Mouse (Mus musculus) thymus, adult 2 months (tissue): ENCODE data around the gene Tmem238l. TPM values are rescaled to one million over a fixed set of nuclear protein-coding genes. Genes with fewer than 3 reads are reported as not detected.

Experiments
- DNase-seq: peaks from one replicate; pipeline ENCODE4 v3.0.0; 2021
- H3K27ac ChIP-seq: fragments of 200-500 bp; 2 replicates; pipeline ENCODE4 v1.5.1; 2012; ENCODE audit warnings: low read length, control low read depth; ENCODE audit not compliant: control insufficient read depth, insufficient read depth
- H3K27me3 ChIP-seq: fragments of 200-500 bp; 2 replicates; pipeline ENCODE4 v1.6.1; 2012; ENCODE audit warnings: mild to moderate bottlenecking, low read length, moderate library complexity, mixed read lengths; ENCODE audit not compliant: control insufficient read depth, insufficient read depth
- H3K36me3 ChIP-seq: fragments of 200-500 bp; 2 replicates; pipeline ENCODE4 v1.6.1; 2012; ENCODE audit warnings: mild to moderate bottlenecking, low read length, moderate library complexity; ENCODE audit not compliant: control insufficient read depth, insufficient read depth
- H3K4me1 ChIP-seq: fragments of 200-500 bp; replicated peaks from 2 replicates; pipeline ENCODE4 v1.6.1; 2012; ENCODE audit warnings: low read length; ENCODE audit not compliant: control insufficient read depth, insufficient read depth
- H3K4me3 ChIP-seq: fragments of 200-500 bp; 2 replicates; pipeline ENCODE4 v1.5.1; 2012; ENCODE audit warnings: mild to moderate bottlenecking, low read length, control low read depth, moderate library complexity; ENCODE audit not compliant: control insufficient read depth, insufficient read depth
- CTCF ChIP-seq: fragments of 200-500 bp; IDR thresholded peaks from 2 replicates; pipeline ENCODE4 v1.5.1; 2012; ENCODE audit warnings: mild to moderate bottlenecking, control low read depth, low read length, moderate library complexity, borderline replicate concordance; ENCODE audit not compliant: control insufficient read depth, poor library complexity, insufficient read depth; ENCODE audit errors: extremely low read depth
- POLR2A ChIP-seq: fragments of 200-500 bp; IDR thresholded peaks from 2 replicates; pipeline ENCODE4 v1.6.1; 2012; ENCODE audit warnings: mild to moderate bottlenecking, low read length, control low read depth, moderate library complexity; ENCODE audit not compliant: control insufficient read depth, poor library complexity, insufficient read depth; ENCODE audit errors: extremely low read depth
- WGBS: fragments of 180-500 bp; shearing (Covaris S2); methylation state at CpG from one replicate; pipeline ENCODE4 v1.1.7; 2018; 5-methylcytosine and 5-hydroxymethylcytosine counted together
- polyA plus RNA-seq: library from polyadenylated mRNA; depleted of rRNA; stranded (reverse); fragments of >200 nt; gene quantifications from 2 replicates; pipeline ENCODE4 v1.2.3, GENCODE M21; 2012

The Tmem238l gene
- polyA plus RNA-seq, 1 experiment = 0.63 TPM

DNA sequence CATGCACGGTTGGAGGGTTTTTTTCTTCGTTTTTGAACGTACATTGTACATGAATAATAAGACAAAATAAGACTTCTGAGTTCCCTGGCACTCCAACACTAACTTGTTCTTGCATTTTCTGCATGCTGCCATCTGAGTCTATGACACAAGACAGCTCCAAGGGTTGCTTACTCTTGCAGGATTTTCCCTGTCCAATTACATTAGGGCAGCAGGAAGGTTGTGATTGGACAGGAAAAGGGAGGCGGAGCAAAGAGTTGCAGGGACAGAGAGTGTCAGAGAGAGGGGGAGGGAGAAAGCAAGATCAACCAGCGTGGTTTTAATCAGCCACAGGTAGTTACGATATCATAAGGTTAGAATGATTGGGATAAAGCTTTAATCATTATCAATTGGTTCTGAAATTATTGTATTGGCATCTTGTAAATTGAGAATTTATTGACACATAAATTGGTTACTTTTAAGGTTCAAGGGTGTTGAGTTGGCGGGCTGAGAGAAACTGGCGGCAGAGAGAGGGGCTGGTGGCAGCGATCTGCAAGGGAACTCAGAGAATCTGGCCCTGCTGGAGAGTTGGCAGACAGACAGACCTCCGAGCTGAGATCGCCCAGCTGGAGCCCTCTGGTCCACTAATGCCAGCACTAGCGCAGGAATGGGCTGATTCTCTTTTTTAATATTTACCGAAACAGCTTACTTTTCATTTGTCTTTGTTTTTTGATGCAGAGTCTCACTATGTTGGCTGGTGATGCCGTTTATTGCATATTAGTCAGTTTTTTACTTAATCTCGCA lies 25.1 kb downstream of the Tmem238l start:
- Histone ChIP-seq H3K27ac (no peak overlapping the region), H3K4me1 (peaks cover 4% of the 10 kb centered on the region), H3K4me3 (no peak overlapping the region), H3K36me3 (no peaks in the 10 kb centered on the region), H3K27me3 (no peaks in the 10 kb centered on the region)
- WGBS = 86% methylated on average over 15 of the region's 15 CpGs
- DNase-seq = no peak
- TF ChIP-seq POLR2A (no peak), CTCF (no peak)

DNA sequence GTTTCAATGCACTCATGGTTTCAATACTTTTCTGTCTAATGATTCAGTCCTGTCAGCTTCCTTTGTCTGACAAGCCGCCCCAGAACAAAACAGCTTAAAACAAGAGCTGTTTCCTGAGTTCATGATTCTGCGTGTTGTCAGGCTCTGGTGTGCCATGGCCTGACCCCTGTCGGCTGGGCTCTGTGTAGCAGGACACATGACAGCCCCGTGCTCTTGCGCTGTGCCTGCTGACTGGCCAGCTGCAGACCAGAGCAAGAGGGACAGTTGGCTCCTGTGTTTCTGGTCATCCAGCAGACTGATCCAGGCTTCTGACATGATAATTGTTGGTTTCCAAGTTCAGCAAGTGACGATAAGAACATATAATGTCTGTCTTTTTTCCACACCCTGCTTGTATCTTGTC lies 26.4 kb downstream of the Tmem238l start:
- peak; percentile 37 for DNase-seq
- Histone ChIP-seq H3K27ac (no peak overlapping the region), H3K4me1 (peaks cover 4% of the 10 kb centered on the region), H3K27me3 (no peaks in the 10 kb centered on the region), H3K36me3 (no peaks in the 10 kb centered on the region), H3K4me3 (no peak overlapping the region)
- no peak for TF ChIP-seq CTCF
- no peak for TF ChIP-seq POLR2A
- 30% methylated on average over 6 of the region's 6 CpGs for WGBS

DNA sequence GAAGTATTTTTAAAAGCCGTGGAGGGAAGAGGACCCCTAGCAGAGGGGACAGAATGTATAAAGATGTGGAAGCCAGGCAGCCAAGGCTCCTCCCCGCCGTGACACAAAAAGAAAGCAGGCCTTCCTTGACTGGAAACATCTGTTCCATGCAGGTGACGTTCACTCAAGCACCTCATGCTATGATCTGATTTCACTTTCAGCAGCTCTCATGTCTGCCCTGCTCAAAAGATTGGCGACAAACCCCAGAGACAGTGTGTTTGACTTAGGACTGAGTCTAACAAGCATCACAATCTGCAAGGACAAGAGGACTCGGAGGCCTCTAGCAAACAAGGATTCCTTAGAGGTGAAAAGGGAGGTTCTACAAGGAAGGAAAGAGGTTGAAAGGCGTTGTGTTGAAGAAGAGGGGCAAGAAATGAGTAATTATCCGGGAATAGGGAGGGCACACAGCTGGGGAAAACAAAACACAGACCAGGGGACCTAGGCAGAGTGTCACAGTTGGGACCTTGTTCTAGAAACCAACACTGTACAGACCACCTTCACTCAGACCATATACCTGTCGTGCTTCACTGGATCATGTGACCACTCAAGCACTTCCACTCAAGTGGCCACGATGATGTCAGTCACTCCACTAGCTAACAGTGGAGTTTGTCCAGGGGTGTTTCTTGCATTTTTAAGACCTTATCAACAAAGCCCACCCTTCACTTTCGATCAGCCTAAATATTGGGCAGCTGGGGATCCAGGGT lies 27.2 kb downstream of the Tmem238l start:
- H3K27ac ChIP-seq = no peak overlapping the region
- 77% methylated on average over 11 of the region's 11 CpGs for WGBS

DNA sequence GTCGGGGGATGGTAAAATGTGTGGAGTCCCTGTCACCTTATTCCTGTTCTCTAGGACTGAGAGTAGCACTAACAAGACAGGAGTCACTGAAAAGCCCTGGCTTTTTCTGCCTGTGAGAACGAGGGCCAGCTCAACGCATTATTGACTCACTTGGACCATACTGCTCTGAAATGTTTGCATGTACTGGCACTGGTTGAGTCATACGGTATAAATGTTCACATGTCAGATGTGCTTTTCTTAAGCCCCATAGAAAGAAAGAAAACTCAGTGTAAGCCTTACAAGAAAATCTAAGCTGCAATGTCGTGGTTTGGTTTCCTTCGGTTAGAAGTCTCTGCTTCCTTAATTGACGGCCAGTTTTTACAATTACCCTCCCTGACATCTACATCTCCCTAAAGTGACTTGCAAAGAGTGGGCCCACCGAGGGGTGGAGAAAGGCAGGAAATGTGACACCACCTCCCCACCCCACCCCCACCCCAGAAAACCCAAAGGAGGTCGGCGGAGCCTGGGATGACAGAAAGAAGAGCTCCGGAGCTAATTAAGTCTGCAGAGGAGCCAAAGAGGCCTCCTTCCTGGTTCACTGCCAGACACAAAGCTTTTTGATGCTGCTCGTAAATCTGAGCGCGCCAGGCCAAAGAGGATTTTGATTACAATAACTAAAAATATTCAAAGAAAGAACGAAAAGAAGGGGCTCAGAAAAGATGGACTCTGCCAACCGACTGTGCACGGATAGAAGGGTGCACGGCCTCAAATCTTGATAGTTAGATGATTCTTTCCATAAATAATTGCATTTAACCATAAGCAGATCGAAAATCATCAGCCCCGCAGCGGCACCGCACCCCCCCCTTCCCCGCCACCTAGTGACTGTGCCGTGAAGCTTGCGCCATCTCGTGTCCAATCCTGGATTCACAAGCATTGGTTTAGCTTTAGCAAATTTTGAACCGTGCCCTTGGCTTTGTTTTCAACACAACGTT lies 28.0 kb downstream of the Tmem238l start:
- peak; percentile 74 for DNase-seq
- no peaks in the 10 kb centered on the region for H3K27me3 ChIP-seq
- TF ChIP-seq POLR2A (no peak), CTCF (peak; percentile 58; the same call in 1 of the 2 replicates)
- WGBS = 10% methylated on average over 28 of the region's 28 CpGs
- H3K36me3 ChIP-seq = no peaks in the 10 kb centered on the region
- H3K4me3 ChIP-seq = peak overlapping the region; percentile 21; the same call in 1 of the 2 replicates
- H3K4me1 ChIP-seq = peaks cover 4% of the 10 kb centered on the region
- no peak overlapping the region for H3K27ac ChIP-seq

More for the DNA sequence above, 27.2 kb downstream of the Tmem238l start:
- H3K27me3 ChIP-seq = no peaks in the 10 kb centered on the region
- no peaks in the 10 kb centered on the region for H3K36me3 ChIP-seq
- TF ChIP-seq CTCF = no peak
- no peak for TF ChIP-seq POLR2A
- no peak overlapping the region for H3K4me3 ChIP-seq
- no peak for DNase-seq
- peaks cover 4% of the 10 kb centered on the region for H3K4me1 ChIP-seq

DNA sequence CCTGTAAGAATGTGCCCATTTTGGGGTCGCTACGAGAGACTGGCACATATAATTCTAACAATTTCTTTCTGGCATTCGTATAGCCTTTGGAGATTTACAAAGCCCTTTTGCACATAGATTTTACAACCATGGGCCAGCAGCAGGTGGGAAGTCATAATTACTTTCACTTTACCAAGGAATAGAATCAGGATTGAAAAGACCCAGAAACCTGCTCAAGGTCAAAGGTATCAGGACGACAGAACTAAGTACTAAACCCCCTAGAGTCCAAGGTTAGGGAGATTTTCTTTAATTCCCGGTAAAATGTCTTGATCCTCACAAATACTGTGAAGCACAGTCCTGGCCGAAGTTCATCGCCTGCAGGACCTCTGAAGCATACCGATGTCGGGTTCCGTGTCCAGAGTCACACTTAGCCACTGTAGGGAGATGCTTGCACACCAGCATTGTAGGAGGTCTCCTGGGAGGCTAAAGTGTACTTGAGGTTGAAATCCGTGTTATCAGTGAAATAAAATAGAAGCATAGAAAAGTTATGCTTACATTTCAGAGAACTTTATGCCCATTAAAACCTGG lies 28.8 kb downstream of the Tmem238l start:
- 21% methylated on average over 11 of the region's 11 CpGs for WGBS
- no peak overlapping the region for H3K27ac ChIP-seq
- TF ChIP-seq CTCF (no peak), POLR2A (no peak)

DNA sequence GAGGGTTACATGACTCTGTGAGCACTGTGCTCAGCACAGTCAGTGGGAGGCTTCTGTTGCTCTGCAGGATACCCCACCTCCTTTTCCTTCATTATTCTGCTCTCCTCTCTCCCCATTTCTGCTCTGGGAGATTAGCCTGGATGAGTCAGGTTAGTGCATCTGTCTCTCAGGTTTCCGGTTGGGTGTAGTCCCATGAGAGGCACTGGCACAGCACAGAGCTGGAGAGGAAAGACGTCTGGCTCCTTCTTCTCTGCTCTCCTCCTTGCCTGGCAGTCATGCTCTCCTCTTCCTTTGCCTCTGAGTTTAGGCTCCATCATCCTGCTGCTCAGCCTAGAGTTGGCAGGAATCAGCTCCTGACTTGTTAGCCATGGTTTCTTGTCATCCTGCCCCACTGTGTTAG lies 35.7 kb downstream of the Tmem238l start:
- no peak overlapping the region for H3K4me3 ChIP-seq
- 85% methylated on average over 2 of the region's 2 CpGs for WGBS
- no peak overlapping the region for H3K27ac ChIP-seq
- H3K36me3 ChIP-seq = no peaks in the 10 kb centered on the region
- no peaks in the 10 kb centered on the region for H3K27me3 ChIP-seq
- no peaks in the 10 kb centered on the region for H3K4me1 ChIP-seq
- no peak for DNase-seq
- TF ChIP-seq CTCF (no peak), POLR2A (no peak)

More for the DNA sequence above, 28.8 kb downstream of the Tmem238l start:
- DNase-seq = peak; percentile 2
- peaks cover 4% of the 10 kb centered on the region for H3K4me1 ChIP-seq
- H3K27me3 ChIP-seq = no peaks in the 10 kb centered on the region
- no peaks in the 10 kb centered on the region for H3K36me3 ChIP-seq
- peak overlapping the region; percentile 21 for H3K4me3 ChIP-seq
